Mouse (Mus musculus): ENCODE results near the gene Tyw1.

DNA sequence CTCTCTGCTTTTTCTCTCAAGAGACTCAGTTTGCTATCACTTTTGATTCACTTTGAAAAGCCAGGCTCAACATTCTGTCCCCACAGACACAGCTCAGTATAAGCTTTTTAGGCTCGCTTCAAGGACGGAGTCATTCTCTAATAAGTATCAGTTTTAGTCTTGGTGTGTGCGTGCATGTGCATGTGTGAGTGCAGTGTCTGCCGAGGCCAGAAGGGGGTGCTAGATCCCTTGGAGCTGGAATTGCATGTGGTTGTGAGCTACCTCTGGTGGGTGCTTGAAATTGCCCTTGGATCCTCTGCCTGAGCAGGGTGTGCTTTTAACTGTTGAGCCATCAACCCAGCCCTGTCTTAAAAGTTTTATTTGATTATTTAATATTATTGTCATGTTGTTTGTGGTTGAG lies 54.7 kb downstream of the Tyw1 start:
- TF ChIP-seq CHD2 (IDR thresholded peaks at IDR 0.05; ENCODE audit: low read length), result no peak
- peak in 1 of 2 experiments; percentile 25; a peak in 2 of 4 replicates for TF ChIP-seq CTCF (conservative IDR thresholded peaks at IDR 0.05 in 1 of 2, IDR thresholded peaks at IDR 0.05 in 1 of 2; ENCODE audit: low read depth in 2 of 2, low read length in 2 of 2)
- no peak for TF ChIP-seq MAZ (IDR thresholded peaks at IDR 0.05; ENCODE audit: low read depth, low read length)
- no peak for TF ChIP-seq JUND (conservative IDR thresholded peaks at IDR 0.05; ENCODE audit: low read depth, low read length)
